Mouse (Mus musculus) midbrain, embryonic 10.5 days (tissue): ENCODE measurements around the gene Afm. TPM values are rescaled to one million over a fixed set of nuclear protein-coding genes. Genes with fewer than 3 reads are reported as not detected.
A peak's percentile ranks its signal among the peaks of the same experiment; 100 is the strongest.

Source experiments
- DNase-seq: peaks from one replicate; pipeline ENCODE4 v3.0.0-alpha.2; 2017; ENCODE audit warnings: low spot score
- H3K27ac ChIP-seq: fragments of 300-500 bp; sonication (generic); replicated peaks from 2 replicates; pipeline ENCODE4 v1.5.1; 2016; ENCODE audit warnings: mild to moderate bottlenecking
- H3K27me3 ChIP-seq: fragments of 300-500 bp; sonication (generic); 2 replicates; pipeline ENCODE4 v1.6.1; 2016; ENCODE audit warnings: low read depth, mild to moderate bottlenecking; ENCODE audit not compliant: poor library complexity, severe bottlenecking
- H3K36me3 ChIP-seq: fragments of 300-500 bp; sonication (generic); 2 replicates; pipeline ENCODE4 v1.6.1; 2016; ENCODE audit warnings: mild to moderate bottlenecking, moderate library complexity
- H3K4me1 ChIP-seq: fragments of 300-500 bp; sonication (generic); 2 replicates; pipeline ENCODE4 v1.6.1; 2016
- H3K4me3 ChIP-seq: fragments of 300-500 bp; sonication (generic); 2 replicates; pipeline ENCODE4 v1.5.1; 2016; ENCODE audit warnings: mild to moderate bottlenecking, moderate library complexity
- H3K9me3 ChIP-seq: fragments of 300-500 bp; sonication (generic); replicated peaks from 2 replicates; pipeline ENCODE4 v1.6.1; 2016; ENCODE audit warnings: mild to moderate bottlenecking
- WGBS: fragments of 180-500 bp; shearing (Covaris S2); methylation state at CpG from one replicate; pipeline ENCODE4 v1.1.7; 2016; 5-methylcytosine and 5-hydroxymethylcytosine counted together
- polyA plus RNA-seq: library from polyadenylated mRNA; unstranded; fragments of >200 nt; fragmentation: Nextera tagmentation; extraction: Ambion mirVana; gene quantifications from 2 replicates; pipeline ENCODE4 v1.2.1, GENCODE M21; 2016

The Afm gene
- polyA plus RNA-seq, 1 experiment from 2014 or later: not detected

DNA sequence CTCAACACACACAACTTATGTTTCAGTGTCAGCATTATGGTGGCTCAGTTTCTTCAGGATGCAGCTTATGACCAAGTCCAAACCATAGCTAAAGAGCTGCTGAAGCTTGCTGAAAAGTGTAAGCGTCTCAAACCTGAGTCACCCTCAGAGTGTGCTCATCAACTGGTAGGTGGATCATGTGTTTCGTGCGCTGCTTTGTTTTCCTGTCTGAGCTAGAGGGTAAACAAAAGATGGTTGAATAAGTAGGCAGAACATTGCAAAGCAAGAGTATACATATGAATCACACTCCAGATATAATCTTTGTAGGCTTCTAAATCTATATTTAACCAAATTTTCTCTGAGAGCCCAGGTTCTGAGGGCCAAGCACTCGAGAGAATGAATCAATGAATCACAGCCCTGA lies 45.4 kb downstream of the Afm start:
- H3K27me3 ChIP-seq: no peaks in the 10 kb centered on the region
- DNase-seq: no peak
- H3K4me3 ChIP-seq: no peak overlapping the region
- 86% methylated on average over 4 of the region's 4 CpGs for WGBS
- no peak overlapping the region for H3K27ac ChIP-seq
- no peaks in the 10 kb centered on the region for H3K4me1 ChIP-seq
- no peaks in the 10 kb centered on the region for H3K9me3 ChIP-seq
- H3K36me3 ChIP-seq: no peaks in the 10 kb centered on the region

DNA sequence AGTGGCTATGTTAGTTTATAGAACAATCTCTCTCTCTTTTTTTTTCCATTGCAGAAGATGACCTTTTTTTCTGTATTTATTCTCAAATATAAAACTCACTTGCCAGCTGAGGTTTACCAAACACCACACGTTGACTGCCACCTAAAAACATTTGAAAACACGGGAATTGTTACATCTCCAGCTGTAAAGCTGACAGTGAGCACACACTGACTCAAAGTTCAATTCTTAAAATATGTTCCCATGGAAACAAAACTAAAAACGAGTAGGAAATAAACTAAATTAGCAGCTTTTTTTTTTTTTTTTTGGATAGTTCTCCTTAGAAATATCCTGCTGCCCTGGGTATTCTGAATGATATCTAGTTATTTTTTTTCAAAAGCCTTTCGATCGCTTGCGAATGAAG lies 46.5 kb downstream of the Afm start:
- WGBS: 88% methylated on average over 6 of the region's 6 CpGs

DNA sequence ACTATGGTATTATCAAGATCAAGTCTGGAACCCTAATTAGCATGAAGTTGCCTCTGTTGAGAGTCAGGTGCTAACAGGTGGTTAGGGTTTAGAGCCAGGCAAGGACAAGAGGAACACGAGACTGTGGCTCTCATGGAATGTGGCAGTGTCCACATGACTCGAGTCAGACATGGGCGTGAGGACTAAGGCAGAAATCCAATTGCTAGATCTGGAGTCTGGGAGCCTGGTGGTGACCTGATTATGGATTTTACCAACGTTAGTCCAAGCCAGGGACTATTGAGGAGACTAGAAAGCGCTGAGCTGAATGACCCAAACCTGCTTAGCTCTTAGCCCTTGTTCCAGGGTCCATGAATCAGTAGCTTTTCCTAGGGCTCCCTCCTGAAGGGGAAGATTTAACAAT lies 49.1 kb downstream of the Afm start:
- Histone ChIP-seq H3K36me3 (no peaks in the 10 kb centered on the region), H3K4me1 (no peaks in the 10 kb centered on the region), H3K9me3 (no peaks in the 10 kb centered on the region), H3K4me3 (no peak overlapping the region), H3K27ac (no peak overlapping the region), H3K27me3 (no peaks in the 10 kb centered on the region)
- 89% methylated on average over 5 of the region's 5 CpGs for WGBS
- DNase-seq: no peak

More for the DNA sequence above, 46.5 kb downstream of the Afm start:
- no peaks in the 10 kb centered on the region for H3K4me1 ChIP-seq
- H3K36me3 ChIP-seq: no peaks in the 10 kb centered on the region
- no peak for DNase-seq
- H3K9me3 ChIP-seq: no peaks in the 10 kb centered on the region
- H3K27ac ChIP-seq: no peak overlapping the region
- H3K27me3 ChIP-seq: no peaks in the 10 kb centered on the region
- no peak overlapping the region for H3K4me3 ChIP-seq

DNA sequence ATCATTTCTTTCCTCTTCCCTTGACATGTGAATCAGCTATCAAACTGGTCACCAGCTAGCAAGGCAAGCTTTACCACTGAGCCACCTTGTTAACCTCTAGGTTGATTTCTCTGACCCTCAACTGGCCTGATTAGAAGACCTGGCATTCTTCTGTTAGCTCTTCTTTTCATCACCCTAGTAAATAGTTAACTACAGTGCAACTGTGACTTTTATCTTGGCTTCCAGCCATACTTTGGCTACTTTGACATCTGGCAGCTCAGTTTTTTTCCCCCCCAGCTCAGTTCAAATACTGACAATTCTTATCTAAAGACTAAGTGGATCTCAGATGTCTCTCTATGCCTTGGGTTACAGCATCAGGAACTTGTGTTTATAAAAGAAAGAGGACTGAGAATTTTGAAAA lies 49.6 kb downstream of the Afm start:
- Histone ChIP-seq H3K27ac (no peak overlapping the region), H3K36me3 (no peaks in the 10 kb centered on the region), H3K4me1 (no peaks in the 10 kb centered on the region), H3K27me3 (no peaks in the 10 kb centered on the region), H3K9me3 (no peaks in the 10 kb centered on the region), H3K4me3 (no peak overlapping the region)
- DNase-seq: no peak

DNA sequence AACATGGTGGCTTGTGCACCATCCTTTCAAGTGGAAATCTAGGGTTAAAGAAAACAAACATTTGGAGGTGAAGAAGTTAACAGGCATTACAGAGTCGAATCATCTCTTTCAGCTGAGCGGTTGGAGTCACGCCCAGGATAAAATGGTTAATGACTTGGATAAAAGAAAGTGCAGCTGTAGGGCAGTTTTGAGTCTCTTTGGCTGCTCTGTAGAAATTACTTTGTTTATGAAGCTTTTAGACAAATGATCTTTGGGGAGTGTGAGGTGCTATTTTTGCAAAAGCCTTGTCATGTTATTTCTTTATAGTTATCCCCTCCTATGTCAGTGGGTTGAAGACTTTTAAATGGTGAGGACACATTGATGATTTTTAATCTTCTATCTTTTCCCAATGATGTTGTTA lies 52.5 kb downstream of the Afm start:
- Histone ChIP-seq H3K27ac (no peak overlapping the region), H3K4me3 (no peak overlapping the region), H3K27me3 (no peaks in the 10 kb centered on the region), H3K36me3 (no peaks in the 10 kb centered on the region), H3K9me3 (no peaks in the 10 kb centered on the region), H3K4me1 (no peaks in the 10 kb centered on the region)
- WGBS: 52% methylated on average over 3 of the region's 3 CpGs
- no peak for DNase-seq

DNA sequence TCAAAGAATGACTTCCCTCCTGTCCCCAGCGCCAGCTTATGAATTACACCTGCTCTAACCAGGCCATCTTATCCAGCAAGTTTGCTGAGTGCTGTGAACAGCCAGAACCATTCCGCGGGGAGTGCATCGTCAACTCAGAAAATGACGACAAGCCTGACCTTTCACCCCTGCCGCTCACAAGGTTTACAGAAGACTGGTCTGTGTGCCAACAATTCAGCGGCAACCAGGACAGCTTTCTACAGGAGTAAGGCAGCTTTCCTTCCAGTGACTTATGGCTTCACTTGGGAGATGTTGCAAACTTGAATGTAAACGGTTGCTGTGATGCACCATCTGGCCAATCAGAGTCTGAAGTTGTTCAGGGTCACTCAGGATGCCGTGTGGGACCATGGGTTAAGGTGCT lies 59.0 kb downstream of the Afm start:
- no peak overlapping the region for H3K4me3 ChIP-seq
- no peaks in the 10 kb centered on the region for H3K9me3 ChIP-seq
- H3K27me3 ChIP-seq: no peaks in the 10 kb centered on the region
- H3K36me3 ChIP-seq: no peaks in the 10 kb centered on the region
- H3K4me1 ChIP-seq: no peaks in the 10 kb centered on the region
- H3K27ac ChIP-seq: no peak overlapping the region
- no peak for DNase-seq
- WGBS: 89% methylated on average over 9 of the region's 9 CpGs

DNA sequence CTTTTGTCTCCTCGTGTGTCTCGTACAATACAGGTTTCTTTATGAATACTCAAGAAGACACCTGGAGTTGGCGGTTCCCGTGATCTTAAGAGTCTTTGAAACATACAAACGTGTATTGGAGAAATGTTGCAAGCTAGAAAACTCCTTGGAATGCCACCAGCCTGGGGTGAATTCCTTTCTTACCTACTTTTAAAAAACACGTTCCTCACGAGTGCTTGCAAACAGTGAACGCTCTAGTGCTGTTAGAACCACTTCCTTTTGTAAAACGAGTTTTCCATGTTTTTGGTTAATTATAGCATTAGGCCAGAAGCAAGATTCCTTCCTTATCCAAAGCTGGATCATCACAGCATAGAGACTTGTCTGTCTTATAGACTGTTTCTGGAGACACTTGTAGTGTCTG lies 60.8 kb downstream of the Afm start:
- no peak for DNase-seq
- H3K36me3 ChIP-seq: no peaks in the 10 kb centered on the region
- no peaks in the 10 kb centered on the region for H3K27me3 ChIP-seq
- H3K4me3 ChIP-seq: no peak overlapping the region
- no peaks in the 10 kb centered on the region for H3K9me3 ChIP-seq
- 0 out of 2 replicates have a peak, but pooled peaks cover 2% of the 10 kb centered on the region for H3K4me1 ChIP-seq
- WGBS: 89% methylated on average over 9 of the region's 9 CpGs
- H3K27ac ChIP-seq: no peak overlapping the region

DNA sequence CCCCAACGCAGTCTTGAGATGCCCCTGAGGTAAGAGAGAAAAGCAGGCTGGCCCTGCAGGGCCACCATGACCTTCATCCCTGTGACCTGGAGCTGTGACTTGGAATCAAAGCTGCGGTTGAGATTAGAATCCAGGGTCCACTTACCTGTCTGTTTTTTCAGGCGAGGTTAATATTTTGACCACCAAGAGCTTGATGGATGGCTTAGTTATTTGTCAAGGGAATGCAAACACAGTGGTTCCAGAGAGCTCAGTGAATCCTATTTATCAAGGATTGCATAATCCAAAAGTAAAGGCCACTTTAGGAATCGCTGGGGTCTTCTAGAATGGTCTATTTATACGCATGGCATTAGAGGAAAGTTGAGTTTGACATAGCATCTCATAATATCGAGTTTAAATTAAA lies 63.4 kb downstream of the Afm start:
- 0 out of 2 replicates have a peak, but pooled peaks cover 2% of the 10 kb centered on the region for H3K4me1 ChIP-seq
- H3K9me3 ChIP-seq: no peaks in the 10 kb centered on the region
- H3K4me3 ChIP-seq: no peak overlapping the region
- 91% methylated on average over 6 of the region's 6 CpGs for WGBS
- no peak for DNase-seq
- no peaks in the 10 kb centered on the region for H3K36me3 ChIP-seq
- H3K27me3 ChIP-seq: no peaks in the 10 kb centered on the region
- no peak overlapping the region for H3K27ac ChIP-seq

DNA sequence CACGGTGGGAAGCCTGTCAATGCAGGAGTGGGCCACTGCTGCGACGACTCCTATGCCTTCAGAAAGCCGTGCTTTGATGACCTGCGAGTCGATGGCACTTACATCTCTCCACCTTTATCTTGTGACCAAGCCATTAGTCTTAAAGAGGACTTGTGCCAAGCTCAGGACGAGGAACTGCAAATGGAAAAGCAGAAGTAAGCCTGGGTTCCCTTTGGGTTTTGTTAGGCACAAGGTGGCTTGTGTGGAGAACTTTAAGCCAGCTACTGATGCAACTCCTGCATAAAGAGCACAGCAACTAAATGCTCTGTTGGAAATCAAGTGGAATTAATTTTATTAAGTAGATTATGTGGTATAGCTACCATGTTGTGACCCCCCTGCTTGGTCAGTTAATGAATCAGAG lies 66.1 kb downstream of the Afm start:
- Histone ChIP-seq H3K27me3 (peaks cover 5% of the 10 kb centered on the region), H3K27ac (no peak overlapping the region), H3K9me3 (no peaks in the 10 kb centered on the region), H3K4me3 (no peak overlapping the region), H3K36me3 (no peaks in the 10 kb centered on the region), H3K4me1 (peaks cover 2% of the 10 kb centered on the region; the same call in 1 of the 2 replicates)
- DNase-seq: no peak
- 83% methylated on average over 7 of the region's 7 CpGs for WGBS

DNA sequence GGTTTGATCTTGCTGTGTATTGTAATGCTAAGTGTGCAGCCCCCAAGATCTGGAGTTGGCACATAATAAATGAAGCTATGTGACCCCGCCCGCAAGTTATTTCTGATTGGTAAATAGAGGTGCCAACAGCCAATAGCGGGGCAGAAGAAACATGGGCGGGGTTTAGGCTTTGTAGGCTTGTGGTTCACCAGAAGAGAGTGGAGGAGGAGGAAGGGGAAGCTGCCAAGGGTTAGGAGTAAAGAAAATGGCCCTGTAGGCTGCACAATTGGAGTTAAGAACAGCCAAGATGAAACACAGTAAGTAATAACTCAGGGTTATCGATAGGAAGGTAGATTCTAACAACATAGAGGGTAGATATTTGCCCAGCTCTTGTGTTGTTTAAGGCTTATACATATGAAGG lies 67.8 kb downstream of the Afm start:
- H3K27me3 ChIP-seq: peaks cover 5% of the 10 kb centered on the region
- WGBS: 77% methylated on average over 5 of the region's 5 CpGs
- no peak overlapping the region for H3K4me3 ChIP-seq
- H3K9me3 ChIP-seq: no peaks in the 10 kb centered on the region
- no peak for DNase-seq
- H3K4me1 ChIP-seq: peaks cover 2% of the 10 kb centered on the region; the same call in 1 of the 2 replicates
- H3K36me3 ChIP-seq: no peaks in the 10 kb centered on the region
- no peak overlapping the region for H3K27ac ChIP-seq

DNA sequence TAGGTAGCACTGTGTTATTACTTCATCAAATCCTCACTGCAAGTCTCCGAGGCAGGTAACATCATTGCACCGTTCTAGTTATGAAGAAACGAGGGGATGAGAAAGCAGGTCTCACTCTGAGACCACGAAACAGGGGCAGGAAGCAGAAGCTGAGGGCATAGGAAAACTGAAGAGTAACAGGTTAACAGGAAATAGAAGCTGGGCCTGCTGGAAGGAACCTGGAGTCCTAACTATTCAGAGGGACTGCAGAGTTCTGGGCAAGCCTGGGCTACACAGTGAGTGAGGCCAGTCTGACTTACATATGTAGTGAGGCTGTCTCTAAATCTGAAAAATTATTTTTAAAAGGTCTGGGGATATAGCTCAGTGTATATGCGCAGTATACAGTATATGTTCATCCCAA lies 69.4 kb downstream of the Afm start:
- no peaks in the 10 kb centered on the region; the same call in 1 of the 2 replicates for H3K4me1 ChIP-seq
- 86% methylated on average over 5 of the region's 5 CpGs for WGBS
- H3K27ac ChIP-seq: no peak overlapping the region
- H3K4me3 ChIP-seq: no peak overlapping the region
- H3K36me3 ChIP-seq: no peaks in the 10 kb centered on the region
- H3K9me3 ChIP-seq: no peaks in the 10 kb centered on the region
- no peak for DNase-seq
- peaks cover 5% of the 10 kb centered on the region for H3K27me3 ChIP-seq

DNA sequence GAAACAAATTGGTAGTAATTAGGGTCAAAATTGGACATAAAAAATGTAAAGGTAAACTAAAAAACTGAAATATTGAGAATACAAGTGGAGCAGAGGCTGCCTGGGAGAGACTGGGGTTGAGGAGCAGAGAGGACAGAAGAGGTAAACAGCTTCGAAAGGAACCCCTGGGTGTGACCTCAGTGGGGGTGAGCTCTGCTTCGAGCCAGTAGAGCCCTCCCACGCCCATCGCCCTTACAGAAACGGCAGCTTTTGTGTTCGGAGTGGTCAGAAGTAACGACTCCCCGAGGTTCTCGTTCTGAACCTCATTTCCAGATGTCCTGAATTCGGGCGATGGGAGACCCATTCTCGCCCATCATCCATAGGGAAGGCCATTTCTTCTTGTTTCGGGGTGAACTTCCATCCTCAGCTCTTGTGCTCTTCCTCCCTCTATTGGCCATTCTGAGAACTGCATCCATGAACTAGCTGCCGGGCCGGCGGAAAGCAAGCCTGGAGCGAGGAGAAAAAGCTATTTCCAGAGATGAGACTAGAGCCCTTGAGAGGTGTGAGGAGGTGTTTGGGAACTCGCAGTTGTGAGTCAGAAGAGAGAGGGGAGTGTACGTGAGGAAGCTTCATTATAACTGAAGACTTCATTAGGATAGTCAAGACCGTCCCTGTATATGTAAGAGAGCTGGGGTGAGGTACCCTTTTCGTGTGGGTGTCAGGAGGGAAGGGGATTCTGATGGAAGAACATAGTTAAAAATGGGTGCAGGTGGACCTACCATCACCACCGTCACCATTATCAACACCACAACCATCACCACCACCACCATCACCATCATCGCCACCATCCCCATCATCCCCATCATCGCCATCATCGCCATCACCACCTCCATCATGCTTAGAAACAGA lies 70.2 kb downstream of the Afm start:
- 0 out of 2 replicates have a peak overlapping the region, but pooled peaks have one; percentile 52 for H3K27ac ChIP-seq
- H3K27me3 ChIP-seq: peaks cover 5% of the 10 kb centered on the region
- no peaks in the 10 kb centered on the region for H3K9me3 ChIP-seq
- DNase-seq: peak; percentile 72
- 24% methylated on average over 25 of the region's 25 CpGs for WGBS
- H3K36me3 ChIP-seq: no peaks in the 10 kb centered on the region
- no peaks in the 10 kb centered on the region; the same call in 1 of the 2 replicates for H3K4me1 ChIP-seq
- H3K4me3 ChIP-seq: peak overlapping the region; percentile 53

DNA sequence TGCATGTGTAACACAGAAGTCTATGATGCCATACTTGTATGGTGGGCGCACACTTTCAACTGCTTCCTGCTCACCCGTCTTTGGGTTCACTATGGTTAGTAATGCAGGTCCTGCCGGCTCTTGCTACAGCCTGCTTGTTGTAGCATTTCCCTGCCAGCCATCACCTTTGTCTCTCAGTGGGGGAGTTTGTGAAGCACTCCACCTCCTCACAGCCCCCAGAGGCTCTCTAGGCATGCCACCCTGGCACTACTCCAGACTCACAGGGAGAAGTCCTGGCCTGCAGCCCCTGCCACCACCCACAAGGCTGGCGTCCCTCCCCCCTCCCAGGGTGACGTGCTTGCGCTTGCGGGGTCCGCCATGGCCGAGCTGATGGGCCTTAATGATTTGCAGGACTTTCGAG lies 71.9 kb downstream of the Afm start:
- no peak overlapping the region for H3K4me3 ChIP-seq
- no peaks in the 10 kb centered on the region for H3K9me3 ChIP-seq
- H3K4me1 ChIP-seq: no peaks in the 10 kb centered on the region; the same call in 1 of the 2 replicates
- no peak for DNase-seq
- 90% methylated on average over 10 of the region's 10 CpGs for WGBS
- peaks cover 5% of the 10 kb centered on the region for H3K27me3 ChIP-seq
- H3K27ac ChIP-seq: no peak overlapping the region
- no peaks in the 10 kb centered on the region for H3K36me3 ChIP-seq
